Mouse (Mus musculus): ENCODE results near the gene F2rl1.
"Not testable (repeated sequence)": the region's sequence is repeated elsewhere in the genome, so short reads cannot be mapped to it uniquely, and the experiment has no call there.

Gene F2rl1

DNA sequence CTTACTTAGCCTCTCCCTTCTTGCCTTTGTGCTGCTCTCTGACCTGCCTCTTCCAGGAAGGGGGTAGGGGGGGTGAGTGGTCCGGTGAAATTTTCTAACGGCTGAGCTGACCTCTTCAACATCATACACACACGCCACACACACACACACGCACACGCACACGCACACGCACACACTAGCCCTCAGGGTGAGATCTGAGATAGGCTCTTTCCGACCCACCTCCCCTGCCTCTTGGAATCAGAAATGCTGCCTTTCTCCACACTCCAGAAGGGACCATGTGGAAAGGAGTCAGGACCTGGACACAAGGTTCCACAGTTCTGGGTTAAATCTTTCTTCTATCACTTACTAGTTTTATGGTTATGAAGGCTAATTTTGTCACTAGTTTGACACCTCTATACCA is 8.6 kb upstream of the F2rl1 start:
- no peak for DNase-seq (ENCODE audit: low read depth)

- not testable (repeated sequence) for DNase-seq (ENCODE audit: low read depth)
Observed at GRCm38 (mm10) chr13:95533121-95533520, 8.1 kb upstream of the F2rl1 start.

DNA sequence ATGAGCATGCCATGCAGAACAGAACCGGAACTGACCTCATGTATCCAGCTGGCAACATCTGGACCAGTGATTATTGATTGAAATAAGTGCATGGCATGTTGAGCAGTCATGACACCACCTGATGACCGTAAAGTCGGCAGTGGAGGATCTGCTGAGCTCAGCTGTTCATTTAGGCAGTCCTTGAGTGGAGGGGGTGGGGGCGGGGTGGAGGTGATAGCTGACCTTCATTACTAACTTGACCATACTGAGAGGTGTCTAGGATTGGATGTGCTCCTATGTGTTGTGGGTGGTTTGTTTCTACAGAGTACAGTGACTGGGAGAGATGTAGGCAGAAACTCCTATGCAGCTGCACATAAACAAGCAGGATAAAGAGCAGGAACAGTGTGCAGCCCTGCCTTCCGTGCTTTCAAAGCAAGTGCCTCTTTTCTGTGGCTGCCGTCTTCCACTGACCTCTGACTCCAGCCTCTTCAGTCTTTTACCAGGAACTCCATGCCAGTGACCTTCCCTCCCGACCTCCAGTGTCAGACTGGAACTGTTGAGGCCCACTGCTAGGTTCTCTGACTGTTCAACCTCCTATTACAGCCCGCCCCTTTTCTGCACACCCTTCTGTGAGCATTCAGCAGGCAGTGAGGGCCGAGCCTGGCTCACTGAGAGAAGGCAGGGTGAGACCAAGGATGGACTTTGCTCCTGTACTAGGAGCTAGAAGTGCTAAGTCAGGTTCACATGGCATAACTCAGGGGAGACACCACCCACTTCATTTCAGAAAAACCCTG is 6.4 kb upstream of the F2rl1 start:
- DNase-seq (ENCODE audit: low read depth): no peak

DNA sequence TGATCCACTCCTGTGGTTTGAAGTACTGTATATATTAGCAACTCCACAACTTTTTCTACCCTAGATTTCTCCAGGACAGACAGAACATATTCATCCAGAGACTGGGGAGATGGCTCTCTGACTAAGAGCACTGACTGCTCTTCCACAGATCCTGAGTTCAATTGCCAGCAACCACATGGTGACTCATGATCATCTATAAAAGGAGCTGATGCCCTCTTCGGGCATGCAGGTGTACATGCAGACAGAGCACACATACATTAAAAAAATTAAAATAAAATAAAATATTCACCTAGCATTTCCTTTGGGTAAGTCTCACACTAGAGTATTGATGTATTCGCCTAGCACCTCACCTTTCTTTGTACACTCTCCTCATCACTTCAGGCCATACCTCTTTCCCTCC is 4.2 kb upstream of the F2rl1 start:
- DNase-seq (ENCODE audit: low read depth): no peak

- DNase-seq (ENCODE audit: low read depth): no peak
Observed at GRCm38 (mm10) chr13:95524424-95524673, 678 bp downstream of the F2rl1 start.

DNA sequence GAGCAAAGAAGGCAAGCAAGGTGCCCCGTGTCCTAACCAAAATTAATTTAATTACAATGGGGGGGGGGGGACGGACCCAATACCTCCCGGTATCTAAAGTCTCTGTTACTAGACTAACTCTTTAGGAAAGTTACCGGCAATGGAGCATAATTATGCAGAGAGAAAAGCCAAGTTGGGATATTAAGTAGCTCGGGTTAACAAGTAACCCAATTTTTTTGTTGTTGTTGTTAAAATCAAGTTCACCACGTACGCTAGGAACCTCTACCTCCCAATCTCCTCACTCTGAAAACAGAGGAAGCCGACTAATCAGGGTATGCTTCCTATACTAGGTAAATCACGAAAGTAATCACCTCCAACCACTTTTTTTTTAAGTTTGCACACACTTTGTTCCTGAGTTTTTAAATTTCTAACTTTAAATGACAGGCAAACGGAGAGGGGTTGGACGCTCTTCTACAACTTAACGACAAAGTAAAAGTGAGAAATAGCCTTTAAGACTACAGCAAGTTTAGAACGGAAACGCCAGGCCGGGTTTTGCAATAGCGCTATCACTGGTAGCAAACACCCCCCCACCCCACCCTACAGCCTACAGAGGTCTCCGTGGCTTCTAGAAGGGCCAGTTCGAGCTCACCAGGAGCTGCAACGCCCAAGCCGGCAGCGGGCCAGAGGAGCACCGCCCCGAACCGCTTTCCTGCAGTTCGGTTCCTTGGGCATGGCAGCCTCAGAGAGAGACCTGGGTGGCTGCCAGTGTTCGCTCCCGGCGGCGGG is 1.2 kb downstream of the F2rl1 start:
- no peak for DNase-seq (ENCODE audit: low read depth)

DNA sequence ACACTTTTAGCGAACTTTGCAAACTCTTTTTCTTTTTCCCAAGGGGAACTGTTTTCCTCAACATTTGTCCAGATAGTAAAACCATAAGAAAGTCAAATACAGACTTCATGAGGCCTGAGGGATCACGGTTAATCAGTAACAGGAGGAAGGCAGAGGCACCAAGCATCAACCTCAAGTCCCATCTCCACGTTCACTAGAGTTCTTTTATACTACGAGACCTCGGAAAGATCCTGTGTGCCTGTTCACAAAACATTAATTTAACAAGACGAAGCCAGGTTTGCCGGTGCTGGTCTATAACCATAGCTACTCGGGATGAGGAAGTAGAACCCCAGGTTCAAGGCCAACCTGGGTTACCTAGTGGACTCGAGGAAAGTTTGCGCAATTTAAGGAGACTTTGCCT is 2.9 kb downstream of the F2rl1 start:
- no peak for DNase-seq (ENCODE audit: low read depth)

GRCm38 (mm10) chr13:95521029-95521428 is 4.0 kb downstream of the F2rl1 start:
- no peak for DNase-seq (ENCODE audit: low read depth)

- no peak for DNase-seq (ENCODE audit: low read depth)
Observed at GRCm38 (mm10) chr13:95514756-95515155, 10.3 kb downstream of the F2rl1 start.

DNA sequence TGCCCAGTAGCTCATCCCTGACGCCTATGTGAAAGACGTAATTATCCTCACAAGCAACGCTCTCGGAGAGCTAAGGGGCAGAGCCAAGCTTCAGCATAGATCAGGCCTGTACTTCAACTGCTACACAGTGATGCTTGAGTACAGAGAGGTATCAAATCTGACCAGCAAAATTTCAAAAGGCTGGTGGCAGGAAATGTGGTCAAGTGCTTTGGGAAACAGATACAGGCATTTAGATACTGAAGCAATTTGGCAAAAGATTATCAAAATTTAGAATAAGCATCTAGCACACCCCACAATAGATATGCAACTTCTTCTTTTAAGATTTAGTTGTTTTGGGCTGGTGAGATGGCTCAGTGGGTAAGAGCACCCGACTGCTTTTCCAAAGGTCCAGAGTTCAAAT is 15.0 kb downstream of the F2rl1 start:
- no peak for DNase-seq (ENCODE audit: low read depth)

- DNase-seq (ENCODE audit: low read depth): no peak
Observed at GRCm38 (mm10) chr13:95503279-95503917, 21.6 kb downstream of the F2rl1 start.

DNA sequence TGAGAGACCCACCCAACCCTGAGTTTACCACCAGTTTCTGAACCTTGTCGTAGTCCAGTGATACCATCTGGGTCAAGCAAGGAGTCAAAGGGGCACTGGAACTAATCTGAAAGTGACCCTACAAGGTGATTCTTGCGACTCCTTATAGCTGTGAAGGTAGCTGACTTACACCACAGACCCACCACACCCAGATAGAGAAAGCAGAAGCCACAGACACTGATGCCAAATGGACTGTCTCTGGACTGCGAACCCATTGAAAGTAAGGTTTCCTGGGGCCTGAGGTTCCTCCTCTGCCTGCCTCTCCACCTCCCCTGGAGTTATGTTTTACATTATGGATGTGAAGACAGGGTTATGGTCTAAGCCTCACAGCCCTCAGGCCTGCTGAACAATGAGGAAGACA is 28.4 kb downstream of the F2rl1 start:
- no peak for DNase-seq (ENCODE audit: low read depth)

- DNase-seq (ENCODE audit: low read depth): no peak
Observed at GRCm38 (mm10) chr13:95494812-95495211, 30.2 kb downstream of the F2rl1 start.

GRCm38 (mm10) chr13:95493296-95493695 is 31.7 kb downstream of the F2rl1 start:
- DNase-seq (ENCODE audit: low read depth): no peak

GRCm38 (mm10) chr13:95491327-95491726 is 33.7 kb downstream of the F2rl1 start:
- no peak for DNase-seq (ENCODE audit: low read depth)

DNA sequence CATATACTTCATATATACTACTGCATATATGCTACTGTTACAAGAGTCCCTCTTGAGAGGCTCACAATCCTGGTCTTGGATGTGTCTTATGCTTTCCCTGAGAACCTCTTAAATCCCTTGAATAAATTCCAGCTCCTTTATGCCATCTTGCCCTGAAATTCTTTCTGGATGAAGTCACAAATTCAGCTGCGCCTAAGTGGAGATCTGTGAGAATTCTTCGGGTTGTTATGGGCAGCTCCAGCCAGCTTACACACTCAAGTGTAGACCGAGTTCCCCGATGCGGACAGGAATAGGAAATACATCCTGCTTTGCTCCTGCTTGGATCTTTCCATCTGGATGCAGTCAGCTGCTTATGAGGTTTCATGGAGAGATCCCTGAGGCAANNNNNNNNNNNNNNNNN is 40.4 kb downstream of the F2rl1 start:
- no peak for DNase-seq (ENCODE audit: low read depth)

- peak; percentile 81 for DNase-seq (ENCODE audit: low read depth)
Observed at GRCm38 (mm10) chr13:95481428-95481827, 43.6 kb downstream of the F2rl1 start.

DNA sequence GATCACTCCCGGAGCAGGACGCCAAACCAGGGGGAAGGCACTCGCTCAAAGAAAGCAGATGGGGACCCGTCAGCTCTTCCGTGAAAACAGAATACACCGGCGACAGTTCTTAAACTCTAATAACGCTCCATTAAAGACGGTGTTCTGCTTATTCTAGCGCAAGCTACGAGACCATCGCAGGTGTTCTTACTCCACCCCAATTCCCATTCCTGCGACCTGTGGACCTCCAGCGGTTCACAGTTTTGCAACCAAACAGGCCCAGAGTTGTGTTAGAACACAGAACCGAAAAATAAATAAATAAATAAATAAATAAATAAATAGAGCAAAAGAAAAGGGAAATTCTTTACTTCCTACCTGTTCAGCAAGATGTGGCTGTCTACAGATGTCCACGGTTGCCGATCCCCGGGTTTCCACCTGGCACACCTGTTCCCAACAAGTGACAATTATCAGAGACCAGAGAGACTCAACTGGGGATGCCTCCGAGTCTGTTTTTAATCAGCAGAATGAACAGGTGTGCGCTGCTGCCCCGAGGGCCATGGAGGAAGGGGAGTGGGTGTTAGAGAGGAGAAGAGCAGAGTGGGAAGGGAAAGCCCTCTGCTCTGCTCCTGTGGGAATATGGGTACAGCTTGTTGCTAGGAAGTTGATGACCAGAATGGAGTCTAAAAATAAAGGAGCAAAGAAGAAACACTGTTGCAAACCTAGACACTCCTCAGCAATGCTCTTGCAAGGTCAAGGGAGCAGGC is 46.2 kb downstream of the F2rl1 start, which contains the start of gene S100z:
Gene S100z, minus strand, starts transcription at position 51 of the 743 bp plus-strand sequence.
- DNase-seq (ENCODE audit: low read depth): no peak

DNA sequence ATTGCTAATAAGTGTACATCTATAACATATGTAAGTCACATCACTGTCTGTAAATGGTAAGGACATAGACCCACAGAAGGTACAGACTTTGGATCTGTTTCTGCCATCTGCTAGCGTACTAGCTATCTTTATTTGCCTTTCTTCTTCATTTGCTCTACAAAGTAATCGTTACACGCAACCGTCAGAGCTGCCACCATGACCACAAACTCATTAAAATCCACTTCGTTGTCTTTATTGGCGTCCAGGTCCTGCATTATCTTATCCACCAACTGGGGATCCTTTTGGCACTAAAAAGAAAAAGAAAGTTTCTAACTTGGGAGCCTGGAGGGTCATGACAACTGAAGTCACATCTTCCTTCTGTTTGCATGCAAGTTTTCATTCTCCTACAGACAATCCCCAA is 47.9 kb downstream of the F2rl1 start:
- no peak for DNase-seq (ENCODE audit: low read depth)

DNA sequence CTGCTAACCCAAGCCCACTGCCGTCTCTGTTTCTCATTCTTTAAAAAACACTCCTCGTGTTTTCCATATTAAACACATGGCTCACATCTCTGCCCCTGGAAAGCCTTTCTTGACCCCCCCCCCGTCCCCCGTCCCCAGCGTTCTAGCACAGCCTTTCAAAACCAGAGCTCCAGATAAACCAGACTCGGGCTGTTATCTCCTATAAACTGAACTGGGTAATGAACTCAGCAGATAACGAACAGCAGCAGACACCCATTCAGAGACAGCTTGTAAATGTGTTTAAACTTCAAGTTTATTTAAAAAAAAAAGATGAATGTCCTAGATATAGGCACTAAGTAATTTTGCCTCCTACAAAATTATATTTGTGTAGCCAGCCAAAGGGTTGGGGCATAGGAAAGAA is 49.9 kb downstream of the F2rl1 start:
- DNase-seq (ENCODE audit: low read depth): no peak

DNA sequence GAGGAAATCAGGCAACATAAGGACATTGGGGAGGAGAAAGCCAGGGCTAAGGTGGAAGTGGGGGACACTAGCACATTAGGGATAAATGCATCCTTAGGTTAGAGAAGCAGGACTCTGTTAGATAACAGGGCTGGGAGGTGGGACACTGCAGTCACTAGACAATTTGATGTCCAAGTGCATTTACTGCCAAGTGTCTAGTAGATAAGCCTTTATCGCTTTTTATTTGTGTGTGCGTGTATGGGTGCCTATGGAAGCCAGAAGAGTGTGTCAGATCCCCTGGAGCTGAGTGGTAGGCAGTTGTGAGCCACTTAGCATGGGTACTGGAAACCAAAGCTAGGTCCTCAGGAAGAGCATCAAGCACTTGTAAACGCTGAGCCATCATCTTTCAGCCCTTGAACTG is 50.7 kb downstream of the F2rl1 start:
- no peak for DNase-seq (ENCODE audit: low read depth)

- no peak for DNase-seq (ENCODE audit: low read depth)
Observed at GRCm38 (mm10) chr13:95470970-95471369, 54.1 kb downstream of the F2rl1 start.
